Mouse (Mus musculus) left cerebral cortex, adult 2 months (tissue): ENCODE data around the gene Smdt1. TPM values are rescaled to one million over a fixed set of nuclear protein-coding genes. Genes with fewer than 3 reads are reported as not detected.
"Not testable (repeated sequence)": the region's sequence is repeated elsewhere in the genome, so short reads cannot be mapped to it uniquely, and the experiment has no call there.

Experiments
- DNase-seq, 2 experiments: peaks; one replicate each; pipeline ENCODE4 v3.0.0; 2021 to 2022; ENCODE audit warnings: low spot score in 2 of 2, mixed read lengths in 1 of 2; ENCODE audit errors: extremely low spot score in 1 of 2
- H3K27ac ChIP-seq: fragments of 200-600 bp; 2 replicates; pipeline ENCODE4 v1.8.1; 2022
- H3K4me3 ChIP-seq: fragments of 200-600 bp; 2 replicates; pipeline ENCODE4 v1.8.1; 2022
- CTCF ChIP-seq: fragments of 200-600 bp; IDR thresholded peaks from 2 replicates; pipeline ENCODE4 v1.8.1; 2022; ENCODE audit warnings: antibody characterized with exemption, mild to moderate bottlenecking, moderate library complexity
- intact Hi-C: fragments of 180-260 bp; cut with DNase I; formaldehyde crosslinking; loops from one replicate; pipeline ENCODE4 v1.15.1; 2025
- microRNA-seq, 2 experiments: library from miRNA; unstranded; fragments of <30 nt; microRNA quantifications; one replicate each; pipeline ENCODE4 v1.2.0; 2021
- total RNA-seq, 2 experiments: library from RNA; stranded (reverse); gene quantifications; 2 replicates each; pipeline ENCODE4 v1.2.3; 2021

Gene Smdt1
- total RNA-seq, 2 experiments from 2014 or later = 137 to 141 TPM

- H3K27ac ChIP-seq = peak overlapping the region; percentile 84
- DNase-seq = peak in 1 of 2 experiments; percentile 45
- H3K4me3 ChIP-seq = no peak overlapping the region
- intact Hi-C loops = no loop called here
- no peak for TF ChIP-seq CTCF
Observed at GRCm38 (mm10) chr15:82376393-82377138, 37.8 kb downstream of the Smdt1 start.

GRCm38 (mm10) chr15:82377701-82378100, 38.9 kb downstream of the Smdt1 start:
- Histone ChIP-seq H3K4me3 (no peak overlapping the region), H3K27ac (peak overlapping the region; percentile 90)
- no peak for TF ChIP-seq CTCF
- intact Hi-C loops = loop anchor here (2.0 kb wide), 1 partner anchor 23 kb away; the partner anchor contains the start of gene Ndufa6
- no peak for DNase-seq

- DNase-seq = no peak
- H3K27ac ChIP-seq = peak overlapping the region; percentile 90
- intact Hi-C loops = loop anchor here (2.0 kb wide), 1 partner anchor 24 kb away; the partner anchor contains the start of gene Ndufa6
- no peak overlapping the region for H3K4me3 ChIP-seq
- TF ChIP-seq CTCF = no peak
Observed at GRCm38 (mm10) chr15:82378261-82379180, 39.8 kb downstream of the Smdt1 start.

DNA sequence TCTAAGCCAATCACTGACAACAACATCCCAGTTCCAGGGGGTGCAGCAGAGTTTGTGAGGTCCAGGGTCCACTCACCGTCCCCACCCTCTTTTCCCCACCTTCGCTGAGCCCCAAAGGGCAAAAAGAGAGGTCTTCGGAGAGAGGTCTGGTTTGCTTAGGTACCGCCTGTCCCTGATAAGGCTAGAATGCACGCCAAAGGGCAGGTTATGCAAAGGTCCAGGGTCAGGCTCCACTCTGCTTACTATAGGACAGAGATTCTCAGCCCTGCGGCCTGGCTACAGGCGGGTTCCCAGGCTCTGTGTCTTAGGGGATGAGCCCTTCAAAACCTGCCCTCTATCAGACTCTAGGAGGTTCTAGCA, 40.7 kb downstream of the Smdt1 start:
- TF ChIP-seq CTCF = no peak
- intact Hi-C loops = loop anchor here (2.0 kb wide), 1 partner anchor 25 kb away; the partner anchor contains the start of gene Ndufa6
- peak overlapping the region; percentile 53 for H3K4me3 ChIP-seq
- peak overlapping the region; percentile 90 for H3K27ac ChIP-seq
- DNase-seq = no peak

- Histone ChIP-seq H3K4me3 (peak within 1 kb of the TSS; percentile 53), H3K27ac (peak within 1 kb of the TSS; percentile 90)
- intact Hi-C loops = loop anchor here (2.0 kb wide), 2 partner anchors 25 to 37 kb away; partner anchors contain the start of gene Ndufa6
- DNase-seq = no peak
- no peak for TF ChIP-seq CTCF
Observed at GRCm38 (mm10) chr15:82379871-82380713, 41.3 kb downstream of the Smdt1 start, which contains the start of gene Cyp2d22. Gene Cyp2d22 (minus strand): TSS chr15:82380260.

- TF ChIP-seq CTCF = no peak
- Histone ChIP-seq H3K27ac (peak overlapping the region; percentile 65), H3K4me3 (peak overlapping the region; percentile 35)
- no peak for DNase-seq
- intact Hi-C loops = loop anchor here (2.0 kb wide), 1 partner anchor 36 kb away; no protein-coding TSS in a partner anchor
Observed at GRCm38 (mm10) chr15:82380714-82381062, 41.9 kb downstream of the Smdt1 start.

- H3K4me3 ChIP-seq = no peak overlapping the region
- intact Hi-C loops = no loop called here
- DNase-seq = no peak
- no peak overlapping the region for H3K27ac ChIP-seq
- TF ChIP-seq CTCF = no peak
Observed at GRCm38 (mm10) chr15:82382441-82382840, 43.7 kb downstream of the Smdt1 start.

DNA sequence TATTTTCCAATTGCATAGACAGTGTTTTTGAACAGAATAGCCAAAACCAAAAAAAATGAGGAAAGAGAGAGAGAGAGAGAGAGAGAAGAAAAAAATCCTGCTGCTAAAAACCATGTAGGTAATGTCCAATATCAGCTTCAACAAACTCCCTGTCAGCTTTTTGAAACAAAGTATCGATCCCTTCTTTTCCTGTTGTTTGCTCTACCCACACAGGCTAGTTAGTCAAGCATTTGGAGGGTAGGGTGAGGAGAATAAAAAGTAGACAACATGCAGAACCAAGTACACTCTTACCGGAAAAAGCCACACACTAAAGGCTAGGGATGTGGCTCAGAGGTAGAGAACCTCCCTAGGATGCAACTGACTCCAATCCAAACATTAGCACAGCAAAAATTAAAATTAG, 47.0 kb downstream of the Smdt1 start:
- no peak for DNase-seq
- TF ChIP-seq CTCF = no peak
- Histone ChIP-seq H3K27ac (no peak overlapping the region), H3K4me3 (no peak overlapping the region)
- intact Hi-C loops = no loop called here

DNA sequence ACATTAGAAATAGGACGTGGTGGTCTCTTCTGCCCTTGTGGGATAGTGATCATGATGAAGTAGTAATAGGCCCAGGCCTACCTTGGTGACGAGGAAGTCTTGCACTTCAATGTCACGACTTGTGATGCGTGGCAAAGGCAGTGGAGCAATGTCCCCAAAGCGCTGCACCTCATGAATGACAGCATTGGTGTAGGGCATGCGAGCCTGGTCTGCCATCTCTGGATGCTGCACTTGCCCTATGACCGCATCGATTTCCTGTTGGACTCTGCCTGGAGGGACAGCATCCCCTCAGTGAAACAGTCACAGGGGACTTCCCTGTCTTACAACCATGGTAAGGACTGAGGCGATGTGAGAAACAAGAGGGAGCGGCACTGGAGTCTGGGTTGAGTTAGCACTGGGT, 51.2 kb downstream of the Smdt1 start:
- intact Hi-C loops, H3K4me3 ChIP-seq, DNase-seq, H3K27ac ChIP-seq: not testable (repeated sequence)

DNA sequence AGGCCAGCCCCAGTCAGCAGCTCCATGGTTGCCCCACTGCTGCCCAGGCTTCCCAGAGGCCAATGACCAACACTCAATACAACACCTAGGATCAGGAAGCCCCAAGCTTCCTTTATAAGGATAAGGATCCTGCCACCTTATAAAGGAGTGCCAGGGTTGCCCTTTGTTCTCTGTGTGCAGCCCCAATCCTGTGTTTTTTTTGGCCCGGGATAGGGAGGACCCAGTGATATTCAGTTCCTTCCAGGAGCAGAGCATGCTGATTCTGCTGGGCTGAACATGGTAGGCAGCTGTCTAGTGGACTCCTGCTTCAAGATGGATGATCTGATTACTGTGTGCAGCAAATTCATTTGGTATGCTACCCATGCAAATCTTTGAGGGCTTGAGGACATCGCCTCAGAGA, 55.2 kb downstream of the Smdt1 start, which contains the start of gene Cyp2d11:
Cyp2d11 (minus strand) TSS at position 101 of the 400 bp plus-strand sequence.
- DNase-seq, intact Hi-C loops, H3K4me3 ChIP-seq, H3K27ac ChIP-seq: not testable (repeated sequence)

DNA sequence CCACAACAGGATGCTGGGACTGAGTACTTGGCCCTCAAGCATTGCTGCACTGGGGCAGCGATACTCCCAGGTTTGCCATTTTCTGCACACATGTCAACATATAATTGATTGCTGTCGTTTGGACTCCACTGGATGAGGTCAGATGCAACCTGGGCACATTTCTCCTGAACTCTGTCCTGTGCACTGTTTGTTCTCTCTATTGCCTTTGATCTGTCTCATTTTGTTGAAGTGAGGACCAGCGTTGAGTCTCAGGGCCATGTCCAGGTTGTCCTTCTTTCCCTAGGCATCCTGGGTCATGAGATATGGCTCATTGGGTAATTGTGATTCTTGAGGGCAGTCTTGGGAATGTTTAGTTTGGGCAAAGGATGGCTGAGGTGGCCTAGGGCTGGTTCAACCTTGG, 57.2 kb downstream of the Smdt1 start:
- H3K4me3 ChIP-seq, DNase-seq, intact Hi-C loops, H3K27ac ChIP-seq: not testable (repeated sequence)

Small RNA genes lying within 50 kb of the gene (microRNA-seq; reads per million reads assigned to microRNA genes)
- 0 reads per million in 2 experiments for gene Mir7684

Other genes starting within 250 kb of the Smdt1 start
- 10 to 100 TPM; 11.2 to 18.3 TPM for gene Ccdc134, start 211.0 kb upstream of the Smdt1 start, total RNA-seq
- 100 to 1,000 TPM; 187 to 202 TPM for gene Srebf2, start 191.8 kb upstream of the Smdt1 start, total RNA-seq
- 1 to 10 TPM; 2.1 to 2.7 TPM for gene Shisa8, start 126.1 kb upstream of the Smdt1 start, total RNA-seq
- gene Tnfrsf13c, start 114.6 kb upstream of the Smdt1 start, total RNA-seq = under 1 TPM; 0.29 to 0.47 TPM
- 1 to 10 TPM; 3.1 to 4.8 TPM for gene Cenpm, start 94.2 kb upstream of the Smdt1 start, total RNA-seq
- 100 to 1,000 TPM in 1 of 2 experiments, 10 to 100 TPM in 1; 96.5 to 102 TPM for gene 1500009C09Rik, start 86.6 kb upstream of the Smdt1 start, total RNA-seq
- 100 to 1,000 TPM; 489 to 520 TPM for gene Sept3, start 64.1 kb upstream of the Smdt1 start, total RNA-seq
- gene Wbp2nl, start 40.0 kb upstream of the Smdt1 start, total RNA-seq = not detected
- 10 to 100 TPM; 33.5 to 35.2 TPM for gene Naga, start within 50 bp of the Smdt1 start, total RNA-seq
- gene Pheta2, start within 50 bp of the Smdt1 start, total RNA-seq = under 1 TPM; 0.25 to 0.42 TPM
- gene Ndufa6, start 15.4 kb downstream of the Smdt1 start, total RNA-seq = 100 to 1,000 TPM; 206 to 211 TPM
- gene Cyp2d22, start 41.3 kb downstream of the Smdt1 start, total RNA-seq = 10 to 100 TPM; 30.6 to 37.2 TPM
- not detected for gene Cyp2d11, start 55.1 kb downstream of the Smdt1 start, total RNA-seq
- under 1 TPM in 1 of 2 experiments, not detected in 1; 0.52 TPM for gene Cyp2d10, start 68.2 kb downstream of the Smdt1 start, total RNA-seq
- gene Cyp2d9, start 94.5 kb downstream of the Smdt1 start, total RNA-seq = not detected
- gene Cyp2d12, start 216.1 kb downstream of the Smdt1 start, total RNA-seq = not detected